Mouse (Mus musculus): ENCODE measurements around the gene Tctn1. TPM values are rescaled to one million over a fixed set of nuclear protein-coding genes. Genes with fewer than 3 reads are reported as not detected.
A peak's percentile ranks its signal among the peaks of the same experiment; 100 is the strongest.

Tctn1 gene
- polyA plus RNA-seq (2012; rRNA removed) = 40.2 and 42.3 TPM in 2 replicates

DNA sequence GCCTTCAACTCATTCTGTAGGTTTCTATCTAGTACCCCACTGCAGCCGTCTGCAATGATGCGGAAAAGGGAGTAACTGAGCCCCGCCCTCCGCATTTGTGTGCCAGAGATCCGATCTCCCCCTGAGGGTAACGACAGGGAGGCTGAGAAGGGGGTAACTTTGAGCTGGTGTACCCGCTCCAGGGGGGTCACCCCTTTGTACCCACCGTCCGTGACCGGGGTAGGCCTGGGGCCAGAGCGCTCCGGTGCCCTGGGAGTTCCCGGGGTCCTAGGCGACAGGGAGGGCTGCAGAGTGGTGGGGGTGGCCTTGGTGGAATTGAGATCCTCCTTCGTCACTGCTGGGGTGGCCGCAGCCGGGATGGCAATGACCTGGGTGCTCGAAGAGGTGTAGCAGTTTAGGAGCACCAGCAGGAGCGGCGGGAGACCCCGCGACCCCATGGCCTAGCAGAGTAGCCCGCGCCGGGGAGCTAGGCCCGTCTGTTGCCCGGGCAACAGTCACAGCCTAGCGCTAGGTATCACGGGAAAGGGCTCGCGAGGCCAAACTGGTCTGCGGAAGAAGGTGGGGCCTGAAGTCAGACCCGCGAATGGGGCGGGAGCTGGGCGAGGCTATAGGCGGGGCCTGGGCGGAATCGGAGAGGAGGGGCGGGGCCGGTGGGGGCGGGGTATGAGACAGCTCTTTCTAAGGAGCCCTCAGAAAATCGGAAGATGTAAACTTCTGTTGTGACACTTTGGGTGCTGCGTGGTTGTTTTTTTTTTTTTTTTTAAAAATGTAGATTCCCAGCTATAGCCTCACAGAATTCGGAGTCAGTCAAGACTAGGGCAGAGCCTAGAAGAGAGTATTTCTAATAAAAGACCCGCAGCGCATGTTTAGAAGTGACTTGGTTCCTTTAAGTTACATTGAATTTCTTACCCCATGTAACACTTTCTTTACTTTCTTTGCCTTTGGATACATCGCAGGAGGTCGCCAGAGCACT is at the start of gene Tctn1:
Gene Tctn1 (minus strand): TSS at position 528 of the 973 bp plus-strand sequence.
- peak; percentile 98 for DNase-seq (ENCODE audit: low read depth)
- no peak for TF ChIP-seq CTCF (IDR thresholded peaks at IDR 0.05; ENCODE audit: borderline replicate concordance, extremely low read depth, insufficient read depth, insufficient read length)
- peak; percentile 54; the same call in 1 of the 2 replicates for TF ChIP-seq POLR2A (IDR thresholded peaks at IDR 0.05; ENCODE audit: borderline replicate concordance, extremely low read depth, insufficient read depth, insufficient read length, poor library complexity, severe bottlenecking)

DNA sequence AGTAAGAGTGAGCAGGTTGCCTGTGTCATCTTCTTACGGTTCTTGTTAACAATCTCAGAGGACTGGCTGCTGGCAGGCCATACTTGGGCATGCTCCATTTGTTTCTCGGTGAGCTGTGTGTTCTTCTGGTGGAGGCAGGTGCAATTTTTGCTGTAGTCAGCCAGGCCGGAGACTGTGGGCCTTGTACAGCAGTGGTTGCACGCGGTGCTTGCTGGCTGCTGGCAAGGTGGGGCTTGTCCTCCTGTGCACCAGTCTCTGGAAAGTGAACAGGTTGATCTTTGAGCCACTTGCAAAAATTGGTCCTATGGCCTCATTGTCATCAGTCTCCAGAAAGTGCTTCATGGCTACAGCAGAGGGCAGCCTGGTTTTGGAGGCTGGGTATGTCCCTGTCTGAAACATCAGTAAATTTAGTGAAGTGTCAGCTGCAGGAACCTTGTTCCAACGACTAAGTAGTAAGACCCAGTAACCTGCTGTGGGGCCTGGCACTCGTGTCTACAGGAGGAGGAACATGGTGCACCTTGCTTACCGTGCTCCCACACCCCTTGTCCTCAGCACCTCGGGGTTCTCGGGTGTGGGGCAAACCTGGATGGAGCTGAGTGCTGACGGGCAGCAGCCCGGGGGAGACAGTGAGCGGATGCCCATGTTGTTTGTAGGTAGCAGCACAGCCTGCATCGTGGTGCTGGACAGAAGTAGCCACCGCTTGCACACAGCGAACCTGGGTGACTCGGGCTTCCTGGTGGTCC is 48.9 kb upstream of the Tctn1 start:
- DNase-seq (ENCODE audit: low read depth) = no peak
- TF ChIP-seq POLR2A (IDR thresholded peaks at IDR 0.05; ENCODE audit: borderline replicate concordance, extremely low read depth, insufficient read depth, insufficient read length, poor library complexity, severe bottlenecking) = no peak
- no peak for TF ChIP-seq CTCF (IDR thresholded peaks at IDR 0.05; ENCODE audit: borderline replicate concordance, extremely low read depth, insufficient read depth, insufficient read length)

DNA sequence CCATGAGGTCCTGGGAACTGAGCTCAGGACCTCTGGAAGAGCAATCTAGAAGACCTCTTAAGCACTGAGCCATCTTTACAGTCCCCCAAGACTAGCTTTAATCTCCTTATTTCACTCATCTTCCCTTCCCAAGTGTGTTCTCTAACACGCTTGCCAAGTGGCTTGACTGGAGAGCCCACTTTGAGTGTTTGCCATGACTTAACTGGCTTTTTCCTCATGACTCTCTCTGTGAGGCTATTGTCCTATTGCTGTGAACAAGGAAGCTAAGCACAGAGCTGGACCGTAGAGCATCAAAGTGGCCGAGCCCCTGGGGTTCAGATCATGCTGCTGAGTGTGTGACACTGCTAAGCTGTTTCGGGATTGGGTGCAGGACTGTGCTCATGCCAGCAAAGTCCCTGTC is 48.1 kb upstream of the Tctn1 start:
- DNase-seq (ENCODE audit: low read depth) = no peak
- TF ChIP-seq POLR2A (IDR thresholded peaks at IDR 0.05; ENCODE audit: borderline replicate concordance, extremely low read depth, insufficient read depth, insufficient read length, poor library complexity, severe bottlenecking) = no peak
- no peak for TF ChIP-seq CTCF (IDR thresholded peaks at IDR 0.05; ENCODE audit: borderline replicate concordance, extremely low read depth, insufficient read depth, insufficient read length)

DNA sequence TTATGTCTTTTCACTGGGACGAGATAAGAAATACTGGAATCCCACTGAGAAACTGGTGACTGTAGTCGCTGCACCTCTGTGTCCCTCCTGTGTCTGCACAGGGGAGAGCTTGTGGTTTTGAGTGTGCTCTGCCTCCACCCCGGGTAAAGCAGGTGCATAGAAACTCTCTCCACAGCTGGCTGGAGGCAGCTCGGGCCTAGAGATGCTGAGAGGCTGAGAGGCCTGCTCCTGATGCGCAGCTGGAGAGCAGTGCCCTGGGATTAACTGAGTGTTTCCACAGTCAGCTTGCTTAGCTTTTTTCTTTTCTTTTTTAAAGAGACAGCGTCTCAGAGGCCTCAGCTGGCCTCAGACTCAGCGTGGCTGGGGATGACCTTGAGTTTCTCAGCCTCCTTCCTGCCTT is 47.4 kb upstream of the Tctn1 start:
- peak; percentile 22 for DNase-seq (ENCODE audit: low read depth)
- TF ChIP-seq CTCF (IDR thresholded peaks at IDR 0.05; ENCODE audit: borderline replicate concordance, extremely low read depth, insufficient read depth, insufficient read length) = no peak
- no peak for TF ChIP-seq POLR2A (IDR thresholded peaks at IDR 0.05; ENCODE audit: borderline replicate concordance, extremely low read depth, insufficient read depth, insufficient read length, poor library complexity, severe bottlenecking)

DNA sequence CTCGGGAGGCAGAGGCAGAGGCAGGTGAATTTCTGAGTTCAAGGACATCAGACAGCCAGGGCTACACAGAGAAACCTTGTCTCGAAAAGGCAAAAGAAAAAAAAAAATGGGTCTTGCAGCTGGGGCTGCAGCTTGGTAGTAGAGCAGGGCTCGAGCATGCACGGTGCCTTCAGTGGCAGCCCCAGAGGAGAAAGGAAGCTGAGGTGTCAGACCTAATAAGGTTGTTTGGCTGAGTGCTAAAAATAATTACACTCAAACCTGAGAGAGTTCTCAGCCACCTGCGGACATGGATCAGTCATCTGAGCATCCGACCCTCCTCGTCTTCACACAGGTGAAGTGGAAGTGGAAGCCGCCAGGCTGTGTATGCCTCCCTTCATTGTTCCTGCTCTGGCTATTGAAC is 46.4 kb upstream of the Tctn1 start:
- DNase-seq (ENCODE audit: low read depth) = no peak
- TF ChIP-seq CTCF (IDR thresholded peaks at IDR 0.05; ENCODE audit: borderline replicate concordance, extremely low read depth, insufficient read depth, insufficient read length) (no peak), POLR2A (IDR thresholded peaks at IDR 0.05; ENCODE audit: borderline replicate concordance, extremely low read depth, insufficient read depth, insufficient read length, poor library complexity, severe bottlenecking) (no peak)

DNA sequence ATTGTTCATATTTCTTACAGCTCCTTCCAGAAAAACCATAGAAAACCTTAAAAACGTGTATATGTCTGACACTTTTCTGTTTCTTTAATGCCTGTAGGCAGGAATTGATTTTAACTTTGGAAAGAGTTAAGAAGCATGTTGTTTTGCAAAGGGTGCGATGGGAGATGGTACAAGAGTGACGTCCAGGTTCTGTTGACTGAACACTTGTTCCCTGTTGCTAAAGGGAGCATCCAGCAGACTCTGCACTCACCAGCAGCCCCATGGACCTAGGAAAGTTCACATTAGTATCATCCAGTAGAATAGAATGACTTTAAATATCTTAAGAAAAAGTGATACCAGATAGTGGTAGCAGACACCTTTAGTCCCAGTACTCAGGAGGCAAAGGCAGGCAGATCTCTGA is 42.3 kb upstream of the Tctn1 start:
- DNase-seq (ENCODE audit: low read depth) = no peak
- no peak for TF ChIP-seq POLR2A (IDR thresholded peaks at IDR 0.05; ENCODE audit: borderline replicate concordance, extremely low read depth, insufficient read depth, insufficient read length, poor library complexity, severe bottlenecking)
- TF ChIP-seq CTCF (IDR thresholded peaks at IDR 0.05; ENCODE audit: borderline replicate concordance, extremely low read depth, insufficient read depth, insufficient read length) = no peak

DNA sequence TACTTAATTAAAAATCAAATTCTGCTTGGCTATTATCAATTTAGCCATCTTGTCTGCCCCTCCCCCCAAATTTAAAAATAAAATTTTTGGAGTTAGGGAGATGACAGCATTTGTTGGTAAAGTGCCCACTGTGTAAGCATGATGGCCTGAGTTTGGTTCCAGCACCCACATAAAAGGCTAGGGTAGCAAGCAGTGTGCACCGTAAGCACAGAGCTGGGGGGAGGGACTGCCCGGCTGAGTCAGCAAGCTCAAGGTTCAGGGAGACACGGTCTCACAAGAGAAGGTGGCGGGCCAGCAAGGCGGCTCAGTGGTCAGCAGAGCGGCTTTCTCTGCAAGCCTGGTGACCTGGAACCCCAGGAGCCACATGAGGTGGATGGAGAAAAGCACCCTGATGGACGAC is 41.2 kb upstream of the Tctn1 start:
- TF ChIP-seq CTCF (IDR thresholded peaks at IDR 0.05; ENCODE audit: borderline replicate concordance, extremely low read depth, insufficient read depth, insufficient read length) (no peak), POLR2A (IDR thresholded peaks at IDR 0.05; ENCODE audit: borderline replicate concordance, extremely low read depth, insufficient read depth, insufficient read length, poor library complexity, severe bottlenecking) (no peak)
- no peak for DNase-seq (ENCODE audit: low read depth)

DNA sequence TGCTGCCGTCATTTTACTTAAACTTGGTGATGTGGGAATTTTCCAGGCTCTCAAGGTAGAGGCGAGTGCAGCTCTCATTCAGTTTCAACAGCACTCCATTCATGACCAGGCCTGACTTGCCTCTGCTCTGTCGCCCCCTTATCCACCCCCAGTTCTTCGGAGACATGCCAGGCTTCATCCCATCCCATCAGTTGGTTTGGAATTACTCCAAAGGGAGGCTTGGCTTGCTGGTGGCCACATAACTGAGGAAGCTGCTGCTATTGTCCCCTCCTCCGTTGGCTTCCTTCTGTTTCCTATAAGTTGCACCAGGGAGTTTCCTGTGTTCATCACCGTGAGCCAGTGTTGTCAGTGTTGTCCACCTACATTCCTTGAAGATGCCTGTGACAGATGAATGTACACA is 40.3 kb upstream of the Tctn1 start:
- no peak for TF ChIP-seq POLR2A (IDR thresholded peaks at IDR 0.05; ENCODE audit: borderline replicate concordance, extremely low read depth, insufficient read depth, insufficient read length, poor library complexity, severe bottlenecking)
- TF ChIP-seq CTCF (IDR thresholded peaks at IDR 0.05; ENCODE audit: borderline replicate concordance, extremely low read depth, insufficient read depth, insufficient read length) = no peak
- no peak for DNase-seq (ENCODE audit: low read depth)

DNA sequence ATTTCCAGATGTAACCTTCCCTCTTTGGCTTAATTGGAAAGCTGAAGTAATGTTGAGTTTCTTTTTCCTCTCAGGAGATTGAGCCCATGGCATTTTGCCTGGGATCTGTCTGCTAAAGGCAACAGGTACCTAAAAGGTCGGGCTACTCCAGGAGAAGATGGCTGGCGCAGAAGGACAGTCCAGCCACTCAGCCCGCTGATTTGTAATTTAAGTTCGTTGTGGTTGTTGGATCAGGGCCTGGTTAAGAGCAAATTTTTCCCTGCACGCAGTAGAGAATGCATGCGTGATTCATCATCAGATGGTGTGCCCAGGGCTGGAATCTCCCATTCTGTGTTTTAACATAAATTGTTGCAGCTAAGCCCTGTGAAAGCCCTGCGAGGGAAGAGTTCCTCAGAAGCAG is 39.7 kb upstream of the Tctn1 start:
- TF ChIP-seq POLR2A (IDR thresholded peaks at IDR 0.05; ENCODE audit: borderline replicate concordance, extremely low read depth, insufficient read depth, insufficient read length, poor library complexity, severe bottlenecking) = no peak
- no peak for TF ChIP-seq CTCF (IDR thresholded peaks at IDR 0.05; ENCODE audit: borderline replicate concordance, extremely low read depth, insufficient read depth, insufficient read length)
- no peak for DNase-seq (ENCODE audit: low read depth)

DNA sequence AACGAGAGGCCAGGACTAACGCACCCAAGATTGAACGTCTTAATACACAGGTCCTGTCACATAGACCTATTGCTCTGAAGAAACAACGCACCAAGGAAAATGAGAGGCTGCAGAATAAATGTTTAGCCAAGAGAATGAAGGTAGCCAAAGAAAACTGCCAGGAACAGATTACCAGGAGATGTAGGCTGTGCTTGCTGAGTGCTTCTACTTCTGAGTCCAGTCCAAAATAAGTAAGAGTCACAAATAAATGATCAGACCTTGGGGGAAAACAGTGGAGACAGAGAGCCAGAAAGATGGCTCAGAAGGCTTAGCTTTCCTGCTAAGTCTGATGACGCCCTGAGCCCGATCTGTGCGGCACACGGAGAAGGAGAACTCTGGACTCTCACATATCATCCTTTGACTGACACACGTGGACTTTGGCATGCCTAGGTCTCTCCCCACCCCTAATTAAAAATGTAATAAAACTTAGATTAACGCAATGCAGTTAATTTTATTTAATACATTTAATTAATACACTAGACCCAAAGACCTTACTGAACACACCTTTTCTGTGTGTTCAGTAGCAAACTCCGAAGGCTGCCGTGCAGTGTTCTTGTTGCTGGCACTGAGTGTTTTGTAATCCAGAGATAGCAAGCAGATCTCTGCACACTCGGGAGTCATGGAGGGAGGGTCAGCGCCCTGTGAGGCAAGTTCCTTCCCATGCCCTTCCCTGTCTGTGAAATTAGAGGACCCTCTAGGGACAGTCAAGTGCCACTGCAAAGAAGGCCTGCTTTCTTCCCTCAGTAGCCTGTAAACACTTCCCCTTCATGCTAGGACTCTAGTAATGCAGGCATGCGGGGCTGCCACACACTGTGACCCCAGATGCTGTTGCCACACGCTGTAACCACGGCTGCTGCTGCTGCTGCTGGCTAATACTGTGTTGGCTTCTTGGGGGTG is 38.8 kb upstream of the Tctn1 start:
- no peak for DNase-seq (ENCODE audit: low read depth)
- TF ChIP-seq POLR2A (IDR thresholded peaks at IDR 0.05; ENCODE audit: borderline replicate concordance, extremely low read depth, insufficient read depth, insufficient read length, poor library complexity, severe bottlenecking) (no peak), CTCF (IDR thresholded peaks at IDR 0.05; ENCODE audit: borderline replicate concordance, extremely low read depth, insufficient read depth, insufficient read length) (no peak)
